Mouse (Mus musculus) intestine, embryonic 14.5 days (tissue): ENCODE data around the gene Lzts3. TPM values are rescaled to one million over a fixed set of nuclear protein-coding genes. Genes with fewer than 3 reads are reported as not detected.

Experiments
- ATAC-seq: fragments of 200-750 bp; cut with Nextera tagmentation; replicated peaks from 2 replicates; pipeline ENCODE4 v1.8.0; 2017; ENCODE audit warnings: low read depth, moderate number of reproducible peaks, moderate TSS enrichment, moderate library complexity; ENCODE audit not compliant: low FRiP score, low TSS enrichment
- DNase-seq: peaks from one replicate; pipeline ENCODE4 v3.0.0-alpha.2; 2018; ENCODE audit warnings: low spot score
- H3K27ac ChIP-seq: fragments of 300-500 bp; sonication (generic); 2 replicates; pipeline ENCODE4 v1.5.1; 2014; ENCODE audit warnings: low read depth, mild to moderate bottlenecking, control low read depth
- H3K27me3 ChIP-seq: fragments of 300-500 bp; sonication (generic); replicated peaks from 2 replicates; pipeline ENCODE4 v1.6.1; 2014; ENCODE audit warnings: low read length, control low read depth; ENCODE audit not compliant: control insufficient read depth, insufficient read depth
- H3K36me3 ChIP-seq: fragments of 300-500 bp; sonication (generic); 2 replicates; pipeline ENCODE4 v1.6.1; 2014; ENCODE audit warnings: low read length, control low read depth; ENCODE audit not compliant: control insufficient read depth, insufficient read depth
- H3K4me1 ChIP-seq: fragments of 300-500 bp; sonication (generic); replicated peaks from 2 replicates; pipeline ENCODE4 v1.6.1; 2014; ENCODE audit warnings: low read length, control low read depth, mixed read lengths; ENCODE audit not compliant: control insufficient read depth, insufficient read depth
- H3K4me2 ChIP-seq: fragments of 300-500 bp; sonication (generic); 2 replicates; pipeline ENCODE4 v1.6.1; 2014; ENCODE audit warnings: low read length
- H3K4me3 ChIP-seq: fragments of 300-500 bp; sonication (generic); 2 replicates; pipeline ENCODE4 v1.5.1; 2014; ENCODE audit warnings: low read depth, low read length, control low read depth, mixed read lengths
- H3K9ac ChIP-seq: fragments of 300-500 bp; sonication (generic); 2 replicates; pipeline ENCODE4 v1.6.1; 2014; ENCODE audit warnings: mild to moderate bottlenecking, low read length
- H3K9me3 ChIP-seq: fragments of 300-500 bp; sonication (generic); 2 replicates; pipeline ENCODE4 v1.6.1; 2016; ENCODE audit warnings: low read length, control low read depth; ENCODE audit not compliant: control insufficient read depth
- WGBS: fragments of 180-500 bp; shearing (Covaris S2); extraction: QIAGEN DNeasy Blood & Tissue Kit; methylation state at CpG from one replicate; pipeline ENCODE4 v1.1.7; 2014; 5-methylcytosine and 5-hydroxymethylcytosine counted together
- polyA plus RNA-seq: library from polyadenylated mRNA; unstranded; fragments of >200 nt; fragmentation: Nextera tagmentation; extraction: Ambion mirVana; gene quantifications from 2 replicates; pipeline ENCODE4 v1.2.1, GENCODE M21; 2014

The Lzts3 gene
- polyA plus RNA-seq, 1 experiment from 2014 or later = 5.2 TPM

DNA sequence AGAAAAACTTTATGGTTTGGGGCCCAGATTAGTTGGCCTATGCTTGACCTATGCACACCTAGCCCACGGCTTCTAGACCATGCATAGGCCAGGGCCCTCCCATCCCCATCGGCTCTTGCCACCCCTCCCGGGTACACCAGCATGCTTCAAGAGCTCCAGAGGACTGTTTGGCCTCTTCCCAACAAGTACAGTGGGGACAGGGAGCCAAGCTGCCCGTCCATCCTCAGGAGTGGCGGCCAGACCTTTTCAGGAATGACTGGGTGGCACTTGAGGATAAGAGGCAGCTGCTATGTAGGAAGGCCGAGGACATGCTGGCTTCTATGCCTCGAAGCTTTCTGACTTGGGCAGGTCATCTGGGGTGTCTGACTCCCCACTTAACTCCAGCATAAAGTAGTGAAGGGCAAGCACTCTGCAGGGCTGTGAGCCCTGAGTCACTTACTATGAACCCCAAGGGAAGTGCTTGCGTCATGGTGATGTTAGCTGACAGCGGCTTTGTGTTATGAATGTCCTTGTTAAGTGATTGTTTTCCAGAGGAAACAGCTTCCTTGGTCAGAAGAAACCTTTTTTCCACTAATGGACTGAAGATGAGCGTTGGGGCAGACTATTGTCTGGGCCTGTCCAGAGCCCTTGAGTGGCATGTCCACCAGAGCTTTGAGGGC is 58.6 kb downstream of the Lzts3 start:
- no peak overlapping the region for H3K27ac ChIP-seq
- no peaks in the 10 kb centered on the region for H3K9me3 ChIP-seq
- no peak for DNase-seq

More for the DNA sequence above, 58.6 kb downstream of the Lzts3 start:
- no peak overlapping the region for H3K9ac ChIP-seq
- H3K4me1 ChIP-seq = 0 out of 2 replicates have a peak, but pooled peaks cover 5% of the 10 kb centered on the region
- H3K4me3 ChIP-seq = no peak overlapping the region
- peaks cover 40% of the 10 kb centered on the region for H3K27me3 ChIP-seq
- no peak overlapping the region for H3K4me2 ChIP-seq
- H3K36me3 ChIP-seq = no peaks in the 10 kb centered on the region
- 79% methylated on average over 10 of the region's 10 CpGs for WGBS
- ATAC-seq = no peak

Other genes with a start within 250 kb of the Lzts3 start
- gene Cpxm1, start 245.2 kb downstream of the Lzts3 start, polyA plus RNA-seq = 35.8 and 40.8 TPM in 2 replicates
- not detected in 2 replicates for gene Gm28372, start 237.6 kb downstream of the Lzts3 start, polyA plus RNA-seq
- 0.52 TPM in 1 of 2 replicates, not detected in the other for gene 1700020A23Rik, start 237.5 kb downstream of the Lzts3 start, polyA plus RNA-seq
- not detected in 2 replicates for gene Tmem239, start 236.3 kb downstream of the Lzts3 start, polyA plus RNA-seq
- gene Vps16, start 218.5 kb downstream of the Lzts3 start, polyA plus RNA-seq = 62.7 and 78.0 TPM in 2 replicates
- gene Pced1a, start 218.1 kb downstream of the Lzts3 start, polyA plus RNA-seq = 10.1 and 11.7 TPM in 2 replicates
- gene Ptpra, start 192.5 kb downstream of the Lzts3 start, polyA plus RNA-seq = 95.1 and 98.6 TPM in 2 replicates
- gene Mrps26, start 79.1 kb downstream of the Lzts3 start, polyA plus RNA-seq = 97.4 and 100 TPM in 2 replicates
- gene Oxt, start 66.6 kb downstream of the Lzts3 start, polyA plus RNA-seq = not detected in 2 replicates
- gene Avp, start 60.2 kb downstream of the Lzts3 start, polyA plus RNA-seq = not detected in 2 replicates
- gene Fastkd5, start 12.8 kb downstream of the Lzts3 start, polyA plus RNA-seq = 17.2 and 17.7 TPM in 2 replicates
- gene Ubox5, start 12.8 kb downstream of the Lzts3 start, polyA plus RNA-seq = 15.9 and 17.2 TPM in 2 replicates
- 67.9 and 68.1 TPM in 2 replicates for gene Ddrgk1, start 21.9 kb upstream of the Lzts3 start, polyA plus RNA-seq
- gene Itpa, start 24.8 kb upstream of the Lzts3 start, polyA plus RNA-seq = 86.7 and 95.7 TPM in 2 replicates
- gene Slc4a11, start 54.7 kb upstream of the Lzts3 start, polyA plus RNA-seq = 0.14 and 0.30 TPM in 2 replicates